Mouse (Mus musculus): Measurements from ENCODE around the gene Insrr. TPM values are rescaled to one million over a fixed set of nuclear protein-coding genes. Genes with fewer than 3 reads are reported as not detected.

Gene Insrr
- polyA plus RNA-seq, 1 experiment from 2014 or later = 0.03 TPM

- WGBS (ENCODE audit: insufficient replicate concordance) = 18% methylated on average over 15 of the region's 15 CpGs
- Histone ChIP-seq H3K4me3 (replicated peaks) (no peak overlapping the region), H3K4me1 (replicated peaks) (peaks cover 54% of the 10 kb centered on the region), H3K27me3 (peaks cover 12% of the 10 kb centered on the region), H3K36me3 (no peaks in the 10 kb centered on the region), H3K9me3 (replicated peaks) (no peaks in the 10 kb centered on the region), H3K9ac (no peak overlapping the region), H3K4me2 (peak overlapping the region; percentile 63; the same call in 1 of the 2 replicates), H3K27ac (peak overlapping the region; percentile 81)
- DNase-seq (no peak), ATAC-seq (ENCODE audit: low read depth) (no peak)
Observed at GRCm38 (mm10) chr3:87763683-87764289, 33.0 kb upstream of the Insrr start.

- H3K9ac ChIP-seq = no peak overlapping the region
- 0 out of 2 replicates have a peak overlapping the region, but pooled peaks have one; percentile 3 for H3K4me3 ChIP-seq (replicated peaks)
- peaks cover 53% of the 10 kb centered on the region for H3K4me1 ChIP-seq (replicated peaks)
- H3K9me3 ChIP-seq (replicated peaks) = no peaks in the 10 kb centered on the region
- H3K36me3 ChIP-seq = no peaks in the 10 kb centered on the region
- peaks cover 18% of the 10 kb centered on the region for H3K27me3 ChIP-seq
- WGBS (ENCODE audit: insufficient replicate concordance) = 15% methylated on average over 10 of the region's 10 CpGs
- no peak for DNase-seq
- no peak for ATAC-seq (ENCODE audit: low read depth)
- H3K27ac ChIP-seq = peak overlapping the region; percentile 81
- H3K4me2 ChIP-seq = peak overlapping the region; percentile 63
Observed at GRCm38 (mm10) chr3:87764506-87764905, 32.2 kb upstream of the Insrr start.

GRCm38 (mm10) chr3:87765091-87765490, 31.7 kb upstream of the Insrr start:
- Histone ChIP-seq H3K27ac (peak overlapping the region; percentile 81), H3K9me3 (replicated peaks) (no peaks in the 10 kb centered on the region), H3K36me3 (no peaks in the 10 kb centered on the region), H3K4me1 (replicated peaks) (peaks cover 53% of the 10 kb centered on the region), H3K9ac (no peak overlapping the region), H3K27me3 (peaks cover 22% of the 10 kb centered on the region), H3K4me2 (peak overlapping the region; percentile 63), H3K4me3 (replicated peaks) (0 out of 2 replicates have a peak overlapping the region, but pooled peaks have one; percentile 3)
- ATAC-seq (ENCODE audit: low read depth) (peak; percentile 58), DNase-seq (peak; percentile 24)
- 10% methylated on average over 10 of the region's 10 CpGs for WGBS (ENCODE audit: insufficient replicate concordance)

- peaks cover 56% of the 10 kb centered on the region for H3K4me1 ChIP-seq (replicated peaks)
- DNase-seq = no peak
- peaks cover 22% of the 10 kb centered on the region for H3K27me3 ChIP-seq
Observed at GRCm38 (mm10) chr3:87765631-87766283, 31.0 kb upstream of the Insrr start.

GRCm38 (mm10) chr3:87766284-87766667, 30.5 kb upstream of the Insrr start:
- Histone ChIP-seq H3K27me3 (peaks cover 22% of the 10 kb centered on the region), H3K4me3 (replicated peaks) (no peak overlapping the region), H3K9ac (no peak overlapping the region), H3K9me3 (replicated peaks) (no peaks in the 10 kb centered on the region), H3K27ac (peak overlapping the region; percentile 81), H3K36me3 (no peaks in the 10 kb centered on the region), H3K4me2 (peak overlapping the region; percentile 63), H3K4me1 (replicated peaks) (peaks cover 56% of the 10 kb centered on the region)
- no peak for DNase-seq
- 56% methylated on average over 3 of the region's 3 CpGs for WGBS (ENCODE audit: insufficient replicate concordance)
- ATAC-seq (ENCODE audit: low read depth) = no peak

More at GRCm38 (mm10) chr3:87765631-87766283, 31.0 kb upstream of the Insrr start:
- H3K9ac ChIP-seq = no peak overlapping the region
- peak overlapping the region; percentile 63 for H3K4me2 ChIP-seq
- H3K27ac ChIP-seq = peak overlapping the region; percentile 81
- no peak for ATAC-seq (ENCODE audit: low read depth)
- H3K4me3 ChIP-seq (replicated peaks) = no peak overlapping the region
- no peaks in the 10 kb centered on the region for H3K9me3 ChIP-seq (replicated peaks)
- H3K36me3 ChIP-seq = no peaks in the 10 kb centered on the region
- 46% methylated on average over 5 of the region's 5 CpGs for WGBS (ENCODE audit: insufficient replicate concordance)

GRCm38 (mm10) chr3:87767764-87768163, 29.0 kb upstream of the Insrr start:
- 50% methylated on average over 8 of the region's 8 CpGs for WGBS (ENCODE audit: insufficient replicate concordance)
- H3K4me1 ChIP-seq (replicated peaks) = peaks cover 45% of the 10 kb centered on the region
- peak overlapping the region; percentile 50 for H3K9ac ChIP-seq
- H3K4me3 ChIP-seq (replicated peaks) = peak overlapping the region; percentile 51
- peaks cover 26% of the 10 kb centered on the region for H3K27me3 ChIP-seq
- H3K27ac ChIP-seq = peak overlapping the region; percentile 58
- no peak for ATAC-seq (ENCODE audit: low read depth)
- peak overlapping the region; percentile 63 for H3K4me2 ChIP-seq
- H3K9me3 ChIP-seq (replicated peaks) = no peaks in the 10 kb centered on the region
- DNase-seq = no peak
- no peaks in the 10 kb centered on the region for H3K36me3 ChIP-seq

- peak overlapping the region; percentile 58 for H3K27ac ChIP-seq
- H3K4me1 ChIP-seq (replicated peaks) = peaks cover 41% of the 10 kb centered on the region
- peaks cover 26% of the 10 kb centered on the region for H3K27me3 ChIP-seq
- peak overlapping the region; percentile 51 for H3K4me3 ChIP-seq (replicated peaks)
- WGBS (ENCODE audit: insufficient replicate concordance) = 23% methylated on average over 6 of the region's 6 CpGs
- peak overlapping the region; percentile 50 for H3K9ac ChIP-seq
- no peaks in the 10 kb centered on the region for H3K9me3 ChIP-seq (replicated peaks)
- no peak for ATAC-seq (ENCODE audit: low read depth)
- DNase-seq = no peak
- H3K36me3 ChIP-seq = no peaks in the 10 kb centered on the region
- H3K4me2 ChIP-seq = peak overlapping the region; percentile 63
Observed at GRCm38 (mm10) chr3:87768431-87768830, 28.3 kb upstream of the Insrr start.

- DNase-seq = peak; percentile 53
- Histone ChIP-seq H3K4me1 (replicated peaks) (peaks cover 37% of the 10 kb centered on the region), H3K36me3 (no peaks in the 10 kb centered on the region), H3K27ac (peak overlapping the region; percentile 58), H3K27me3 (peaks cover 26% of the 10 kb centered on the region), H3K4me2 (peak overlapping the region; percentile 63), H3K4me3 (replicated peaks) (peak overlapping the region; percentile 51), H3K9ac (peak overlapping the region; percentile 50), H3K9me3 (replicated peaks) (no peaks in the 10 kb centered on the region)
- under 1% methylated on average over 36 of the region's 37 CpGs for WGBS (ENCODE audit: insufficient replicate concordance)
- ATAC-seq (ENCODE audit: low read depth) = peak; percentile 49
Observed at GRCm38 (mm10) chr3:87768844-87769243, 27.9 kb upstream of the Insrr start.

- H3K4me2 ChIP-seq = no peak overlapping the region
- H3K4me3 ChIP-seq (replicated peaks) = no peak overlapping the region
- peaks cover 26% of the 10 kb centered on the region for H3K27me3 ChIP-seq
- H3K27ac ChIP-seq = no peak overlapping the region
- peaks cover 30% of the 10 kb centered on the region for H3K4me1 ChIP-seq (replicated peaks)
- no peak overlapping the region for H3K9ac ChIP-seq
- H3K36me3 ChIP-seq = no peaks in the 10 kb centered on the region
- ATAC-seq (ENCODE audit: low read depth) (no peak), DNase-seq (no peak)
- WGBS (ENCODE audit: insufficient replicate concordance) = 64% methylated on average over 8 of the region's 8 CpGs
- no peaks in the 10 kb centered on the region for H3K9me3 ChIP-seq (replicated peaks)
Observed at GRCm38 (mm10) chr3:87769506-87769905, 27.2 kb upstream of the Insrr start.

GRCm38 (mm10) chr3:87770280-87770679, 26.5 kb upstream of the Insrr start:
- Histone ChIP-seq H3K27me3 (peaks cover 26% of the 10 kb centered on the region), H3K36me3 (no peaks in the 10 kb centered on the region), H3K4me3 (replicated peaks) (no peak overlapping the region), H3K4me2 (no peak overlapping the region), H3K4me1 (replicated peaks) (peaks cover 22% of the 10 kb centered on the region), H3K9me3 (replicated peaks) (no peaks in the 10 kb centered on the region), H3K27ac (no peak overlapping the region), H3K9ac (no peak overlapping the region)
- DNase-seq (no peak), ATAC-seq (ENCODE audit: low read depth) (no peak)
- whole genome bisulfite sequencing (ENCODE audit: insufficient replicate concordance) = under 1% methylated on average over 4 of the region's 4 CpGs

GRCm38 (mm10) chr3:87771088-87771487, 25.7 kb upstream of the Insrr start:
- Histone ChIP-seq H3K27ac (no peak overlapping the region), H3K9me3 (replicated peaks) (no peaks in the 10 kb centered on the region)

More at GRCm38 (mm10) chr3:87771088-87771487, 25.7 kb upstream of the Insrr start:
- peaks cover 15% of the 10 kb centered on the region for H3K4me1 ChIP-seq (replicated peaks)
- peak; percentile 54 for ATAC-seq (ENCODE audit: low read depth)
- no peak for DNase-seq
- H3K27me3 ChIP-seq = peaks cover 26% of the 10 kb centered on the region
- H3K36me3 ChIP-seq = no peaks in the 10 kb centered on the region
- 22% methylated on average over 6 of the region's 6 CpGs for WGBS (ENCODE audit: insufficient replicate concordance)
- H3K4me3 ChIP-seq (replicated peaks) = no peak overlapping the region
- H3K4me2 ChIP-seq = no peak overlapping the region
- no peak overlapping the region for H3K9ac ChIP-seq
